Mouse (Mus musculus) gastrocnemius, postnatal 25 days (tissue): ENCODE measurements around the gene Fam214a. TPM values are rescaled to one million over a fixed set of nuclear protein-coding genes. Genes with fewer than 3 reads are reported as not detected.

Experiments
- DNase-seq: peaks from one replicate; pipeline ENCODE4 v3.0.0; 2022
- total RNA-seq, 2 experiments: library from RNA; stranded (reverse); gene quantifications; 1 replicate in 1 of 2; 2 replicates in 1 of 2; pipeline ENCODE4 v1.2.3; 2021

Gene Fam214a
- total RNA-seq, 2 experiments from 2014 or later, result 17.1 to 25.6 TPM

DNA sequence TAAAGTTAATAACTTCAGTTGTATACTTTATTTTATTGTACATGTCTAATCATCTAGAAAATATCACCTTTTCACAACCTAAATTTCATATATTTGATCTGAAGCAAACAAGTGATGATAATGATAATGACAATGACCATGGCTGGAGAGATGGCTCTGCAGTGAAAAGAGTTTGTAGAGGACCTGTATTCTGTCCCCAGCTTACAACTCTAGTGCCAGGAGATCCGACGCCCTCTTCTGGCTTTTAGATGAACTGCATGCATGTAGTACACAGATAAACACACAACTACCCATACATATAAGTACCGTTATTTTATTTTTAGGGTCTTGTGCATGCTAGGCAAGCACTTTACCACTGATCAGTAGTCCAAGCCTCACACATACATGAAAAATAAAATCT lies 1.2 kb upstream of the Fam214a start:
- DNase-seq, result no peak

GRCm38 (mm10) chr9:74952106-74952505 lies 578 bp upstream of the Fam214a start:
- no peak for DNase-seq

DNA sequence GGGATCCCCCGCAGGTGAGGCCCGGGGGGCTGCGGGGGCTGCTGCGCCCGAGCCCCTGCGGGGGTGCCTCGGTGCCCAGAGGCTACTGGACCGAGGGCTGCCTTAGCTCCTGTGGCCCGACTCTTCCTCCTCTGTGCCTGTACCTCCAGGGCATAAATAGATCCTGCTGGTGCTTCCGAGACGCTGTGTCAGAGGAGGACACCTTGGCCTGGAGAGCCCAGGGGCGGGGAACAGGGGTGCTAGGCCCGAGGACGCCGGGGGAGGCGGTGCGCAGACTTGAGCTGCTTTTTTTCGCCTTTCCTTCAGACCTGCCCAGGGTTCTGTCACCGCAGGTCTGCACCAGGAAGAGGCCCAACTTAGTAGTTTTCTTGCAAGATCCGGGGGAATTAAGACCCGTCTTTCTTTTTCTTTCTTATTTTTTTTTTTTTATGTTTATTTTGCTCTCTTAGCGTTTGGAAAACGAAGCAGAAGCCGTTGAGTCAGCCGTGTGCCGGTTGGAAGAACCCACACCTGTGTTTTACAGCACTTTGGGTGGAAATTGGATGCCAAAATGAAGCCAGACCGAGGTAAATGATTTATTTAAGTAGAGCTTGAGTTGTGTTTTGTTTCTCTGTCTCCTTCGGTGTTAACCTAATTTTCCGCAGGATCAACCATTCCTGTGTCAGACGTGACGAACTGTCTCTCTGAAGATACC lies 728 bp downstream of the Fam214a start:
- DNase-seq, result peak; percentile 86

- DNase-seq, result no peak
These were observed 1.2 kb downstream of the Fam214a start for GRCm38 (mm10) chr9:74953959-74954279.

GRCm38 (mm10) chr9:74954387-74954786 lies 1.7 kb downstream of the Fam214a start:
- DNase-seq, result no peak

DNA sequence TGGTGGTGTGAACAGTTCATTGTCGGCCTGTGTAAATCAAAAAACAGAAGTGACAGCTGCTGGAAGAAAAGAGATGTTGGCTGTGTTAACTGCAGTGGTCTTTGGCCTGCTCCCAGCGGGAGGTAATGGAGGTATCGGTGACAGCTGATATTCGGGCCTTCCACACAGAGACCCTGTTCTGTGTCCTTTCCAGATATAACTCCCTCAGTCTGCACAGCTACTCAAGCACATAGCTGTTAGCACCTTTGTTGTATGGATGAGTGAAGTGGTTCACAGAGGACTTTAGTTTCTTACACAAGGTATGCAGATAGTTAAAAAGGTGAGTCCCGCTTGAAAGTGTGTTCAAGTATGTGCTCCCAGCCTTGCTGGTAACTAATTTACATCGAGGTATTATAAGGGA lies 7.9 kb downstream of the Fam214a start:
- no peak for DNase-seq

DNA sequence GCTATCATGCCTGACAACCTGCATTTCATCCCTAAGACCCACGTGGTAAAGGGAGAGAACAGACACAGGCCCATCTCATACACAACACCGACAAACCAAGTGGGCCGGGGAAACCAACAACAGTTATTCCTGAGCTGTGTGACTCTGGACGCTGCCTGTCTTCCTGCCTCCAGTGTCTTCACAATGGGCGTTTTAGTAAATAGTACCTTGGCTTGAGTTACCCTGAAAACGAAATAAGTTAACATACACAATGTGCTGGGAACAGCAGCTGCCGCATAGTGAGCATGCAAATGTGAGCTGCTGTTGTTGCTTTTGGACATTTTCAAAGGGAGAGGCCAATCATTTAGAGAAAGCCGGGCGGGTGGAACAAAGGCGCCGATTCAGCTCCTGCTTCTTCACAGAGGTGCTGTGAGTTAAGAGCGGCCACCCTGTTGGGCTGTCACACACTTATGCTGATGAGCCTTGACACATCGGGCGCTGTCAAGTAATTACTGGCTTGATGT lies 8.4 kb downstream of the Fam214a start:
- DNase-seq, result no peak

DNA sequence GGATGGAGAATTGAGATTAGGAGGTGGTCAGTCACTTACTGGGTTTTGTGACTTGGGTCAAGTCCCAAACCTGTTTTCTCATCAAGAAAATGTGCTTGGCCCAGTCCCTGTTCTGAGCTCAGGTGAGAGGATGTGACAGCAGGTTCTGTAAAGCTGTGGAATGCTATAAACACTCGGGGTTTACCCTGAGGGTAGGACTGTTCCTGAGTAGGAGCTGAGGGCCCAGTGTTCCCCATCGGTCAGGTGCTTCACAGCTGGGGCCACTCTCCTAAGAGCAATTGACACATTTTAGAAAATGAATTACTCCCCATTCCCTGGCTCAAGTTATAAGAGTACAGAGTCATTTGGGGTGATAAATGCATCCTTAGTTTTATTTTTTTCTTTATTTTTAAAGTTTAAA lies 11.3 kb downstream of the Fam214a start:
- no peak for DNase-seq

GRCm38 (mm10) chr9:74964866-74965384 lies 12.2 kb downstream of the Fam214a start:
- DNase-seq, result no peak

- DNase-seq, result no peak
These were observed 13.5 kb downstream of the Fam214a start for GRCm38 (mm10) chr9:74966200-74966599.

GRCm38 (mm10) chr9:74968647-74969428 lies 16.2 kb downstream of the Fam214a start:
- DNase-seq, result no peak

DNA sequence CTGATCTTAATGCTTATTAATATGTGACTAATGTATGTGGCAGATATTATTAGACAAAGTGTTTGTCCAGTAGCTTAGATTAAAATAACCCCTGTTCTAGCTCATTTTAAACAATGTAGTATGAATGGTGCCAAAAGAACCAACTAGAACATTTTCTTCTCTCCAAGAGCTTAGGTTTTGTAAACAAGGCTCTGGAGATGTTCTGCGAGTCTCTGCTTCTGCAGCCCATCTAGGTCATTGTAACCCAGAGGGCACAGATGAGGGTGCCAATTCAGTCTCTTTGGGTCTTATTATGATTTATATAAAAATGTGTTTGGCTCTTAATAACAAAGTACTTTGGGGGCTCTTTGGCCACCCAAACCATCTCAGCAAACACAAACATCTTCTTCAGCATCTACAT lies 17.9 kb downstream of the Fam214a start:
- no peak for DNase-seq

DNA sequence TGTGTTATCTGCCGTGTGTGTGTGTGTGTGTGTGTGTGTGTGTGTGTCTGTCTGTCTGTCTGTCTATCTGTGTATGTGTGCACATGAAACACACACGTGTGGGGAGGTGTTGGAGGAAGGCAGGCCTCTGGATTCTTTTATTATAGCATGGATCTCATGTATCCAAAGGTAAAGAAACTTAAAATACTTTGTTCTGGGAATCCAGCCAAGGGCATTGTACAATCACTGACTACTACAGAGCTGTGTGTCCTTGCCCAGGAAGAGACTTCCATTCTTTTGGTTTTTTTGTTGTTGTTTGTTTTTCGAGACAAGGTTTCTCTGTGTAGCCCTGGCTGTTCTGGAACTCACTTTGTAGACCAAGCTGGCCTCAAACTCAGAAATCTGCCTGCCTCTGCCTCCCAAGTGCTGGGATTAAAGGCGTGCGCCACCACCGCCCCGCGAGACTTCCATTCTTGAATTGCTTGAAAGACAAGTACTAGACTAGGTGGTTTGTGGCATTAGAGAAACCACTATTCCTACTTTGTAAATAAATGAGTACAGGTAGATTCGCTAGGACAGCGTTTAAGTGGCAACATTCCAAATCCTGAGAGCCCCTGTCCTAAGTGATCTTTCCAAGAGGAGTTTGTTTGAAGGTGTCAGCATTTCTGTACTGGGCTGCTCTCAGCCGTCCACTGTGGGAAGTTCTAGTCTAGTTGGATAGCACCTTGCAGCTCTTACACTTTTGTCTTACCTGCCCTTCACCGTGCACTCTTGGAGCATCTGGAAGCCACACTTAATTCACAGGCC lies 18.7 kb downstream of the Fam214a start:
- DNase-seq, result no peak

DNA sequence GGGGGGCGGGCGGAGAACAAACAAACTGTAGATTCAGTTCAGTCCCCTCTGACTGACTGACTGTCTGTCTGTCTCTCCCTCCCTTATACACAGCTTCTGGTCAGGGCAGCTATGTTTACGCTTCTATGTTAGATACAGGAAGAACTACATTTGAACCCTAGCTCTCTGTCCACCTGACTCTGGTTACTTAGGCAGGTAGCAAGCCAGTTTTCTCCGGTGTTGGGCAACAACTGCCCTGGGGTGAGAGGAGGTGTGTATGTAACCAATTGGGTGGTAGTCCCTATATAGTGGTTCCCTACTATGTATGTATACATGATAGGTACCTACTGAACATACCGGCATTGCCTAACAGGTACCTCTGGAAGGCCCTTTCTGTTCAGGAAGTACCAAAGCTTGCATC lies 20.1 kb downstream of the Fam214a start:
- no peak for DNase-seq

DNA sequence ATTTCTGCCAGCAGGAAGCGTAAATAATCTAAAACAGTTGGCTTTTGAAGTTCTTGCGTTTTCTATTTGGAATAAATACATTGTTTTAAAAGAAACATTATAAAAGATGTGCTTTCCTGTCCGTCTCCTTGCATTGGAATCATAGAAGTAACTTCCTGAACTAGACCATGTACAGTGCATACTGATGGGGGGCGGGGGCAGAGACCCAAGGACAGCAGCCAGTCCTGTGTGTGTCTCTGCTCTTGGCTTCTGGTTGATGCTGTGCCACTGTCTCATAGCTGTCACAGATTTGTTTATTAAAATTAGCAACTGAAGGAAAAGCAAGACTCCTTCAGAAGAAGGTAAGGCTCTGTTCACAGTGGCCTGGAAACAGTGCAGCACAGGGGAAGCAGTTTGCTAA lies 20.5 kb downstream of the Fam214a start:
- DNase-seq, result no peak

DNA sequence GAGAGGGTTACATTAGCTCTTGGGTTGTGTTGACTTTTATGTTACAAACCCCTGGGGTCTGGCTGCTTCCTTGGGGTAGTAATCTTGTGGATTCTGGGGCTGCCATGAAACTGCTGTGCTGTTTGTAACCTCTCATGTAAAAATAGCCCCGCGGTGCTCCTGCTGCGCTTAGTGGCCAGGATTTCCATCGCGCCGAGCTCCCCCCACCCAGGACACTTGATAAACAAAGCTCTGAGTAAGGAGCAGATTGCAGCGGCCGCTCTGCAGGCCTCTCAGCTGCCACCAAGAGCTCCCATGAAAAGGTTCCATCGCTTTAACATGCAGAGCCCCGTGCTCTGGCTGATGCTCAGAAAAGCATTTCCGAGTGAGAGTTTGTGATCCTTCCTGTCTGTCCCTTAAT lies 22.1 kb downstream of the Fam214a start:
- DNase-seq, result peak; percentile 37

DNA sequence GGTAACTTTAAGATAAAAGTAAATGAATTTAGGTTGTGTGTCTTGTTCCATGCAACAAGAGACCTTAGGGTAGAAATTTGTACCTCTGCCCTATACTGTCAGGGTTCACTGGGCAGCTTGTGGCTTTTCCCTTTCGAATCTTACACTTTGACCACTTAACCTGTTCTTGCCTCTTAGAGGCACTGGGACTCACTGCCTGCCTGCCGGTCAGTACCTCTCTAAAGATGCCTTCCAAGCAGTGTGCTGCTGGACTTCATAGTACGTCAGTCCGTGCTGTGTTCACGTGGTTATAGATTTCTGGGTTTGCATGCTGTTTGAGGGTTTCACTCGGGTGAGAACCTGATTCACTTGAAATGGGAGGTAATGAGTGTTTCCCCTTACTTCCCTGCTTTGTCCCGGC lies 22.7 kb downstream of the Fam214a start:
- no peak for DNase-seq

DNA sequence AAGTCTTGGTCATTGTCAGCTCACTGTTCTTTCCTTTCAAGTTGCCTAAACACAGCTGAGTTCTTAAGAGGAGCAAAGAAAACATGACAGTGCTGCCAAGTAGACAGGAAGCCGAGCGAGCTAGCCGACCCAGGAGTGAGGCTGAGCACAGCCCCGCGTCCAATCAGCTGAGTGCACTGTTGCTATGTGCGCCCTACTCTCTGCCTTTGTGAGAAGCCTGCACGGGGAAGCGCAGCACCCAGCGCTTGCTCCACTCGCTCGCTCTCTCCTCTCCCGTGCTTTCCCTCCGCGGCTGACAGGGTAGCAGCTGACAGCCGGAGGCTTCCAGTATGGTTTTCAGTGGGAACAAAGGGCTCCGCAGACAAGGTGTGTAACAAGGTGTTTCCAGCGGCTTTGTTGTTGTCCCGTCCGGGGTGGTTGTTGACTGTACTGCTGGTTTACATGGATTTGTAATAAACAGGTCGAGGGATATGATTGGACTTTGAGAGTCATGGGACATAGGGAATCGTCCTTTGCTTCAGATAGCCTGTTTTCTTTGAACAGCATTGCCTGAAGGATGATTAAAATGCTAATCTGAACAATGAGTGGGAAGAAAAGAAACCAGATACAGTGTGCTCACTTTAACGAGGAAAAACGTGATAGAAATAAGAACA lies 23.4 kb downstream of the Fam214a start:
- DNase-seq, result peak; percentile 91

- no peak for DNase-seq
These were observed 24.6 kb downstream of the Fam214a start for GRCm38 (mm10) chr9:74977251-74977650.

- DNase-seq, result no peak
These were observed 25.3 kb downstream of the Fam214a start for GRCm38 (mm10) chr9:74977962-74978361.

GRCm38 (mm10) chr9:74978868-74979267 lies 26.2 kb downstream of the Fam214a start:
- no peak for DNase-seq

GRCm38 (mm10) chr9:74979371-74979770 lies 26.7 kb downstream of the Fam214a start:
- no peak for DNase-seq
